Mouse (Mus musculus): ENCODE data around the gene Nfkb2. TPM values are rescaled to one million over a fixed set of nuclear protein-coding genes. Genes with fewer than 3 reads are reported as not detected.

The Nfkb2 gene
- polyA plus RNA-seq (2015; fragmentation: Nextera tagmentation; extraction: Ambion mirVana) = 10.6 TPM in 2 replicates

DNA sequence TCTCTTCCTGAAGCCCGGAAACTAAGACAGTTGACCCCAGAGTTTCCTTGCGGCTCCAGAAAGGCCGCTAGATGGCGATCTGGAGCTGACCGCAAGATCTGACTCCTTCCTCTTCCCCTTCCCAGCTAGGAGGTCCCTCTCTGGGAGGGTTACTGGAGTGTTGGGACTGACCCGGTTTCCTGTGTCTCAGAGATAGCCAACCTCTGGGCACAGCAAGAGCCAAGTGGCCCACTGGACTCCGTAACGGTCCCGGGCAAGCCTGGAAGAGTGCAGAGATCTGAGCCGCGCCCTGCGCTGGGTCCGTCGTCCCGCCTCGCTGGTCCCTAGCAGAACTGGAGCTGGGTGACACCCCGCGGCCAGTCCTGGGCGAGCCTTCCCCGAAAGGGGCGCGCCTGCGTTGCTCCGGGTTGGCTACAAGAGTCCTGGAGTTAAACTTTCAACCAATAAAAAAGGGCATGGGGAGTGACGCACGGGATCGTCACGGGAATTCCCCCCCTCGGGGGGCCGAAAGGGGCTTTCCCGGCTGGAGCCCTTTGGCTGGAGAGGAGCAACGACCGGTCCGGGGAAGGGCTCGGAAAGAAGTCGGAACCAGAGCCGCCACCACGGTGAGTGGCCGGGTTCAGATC lies at the start of gene Nfkb2:
Gene Nfkb2 (plus strand): TSS at position 105 of the 626 bp plus-strand sequence.
- peak; percentile 93 for ATAC-seq (ENCODE audit: insufficient read depth, low FRiP score, low read depth)
- Histone ChIP-seq H3K9me3 (no peaks in the 10 kb centered on the region), H3K27me3 (replicated peaks) (no peaks in the 10 kb centered on the region; the same call in 1 of the 2 replicates), H3K27ac (peak within 1 kb of the TSS; percentile 95), H3K4me2 (peak within 1 kb of the TSS; percentile 85), H3K9ac (peak within 1 kb of the TSS; percentile 54), H3K36me3 (no peaks in the 10 kb centered on the region), H3K4me1 (peaks cover 17% of the 10 kb centered on the region), H3K4me3 (replicated peaks) (peak within 1 kb of the TSS; percentile 67)
- under 1% methylated on average over 39 of the region's 39 CpGs for WGBS

DNA sequence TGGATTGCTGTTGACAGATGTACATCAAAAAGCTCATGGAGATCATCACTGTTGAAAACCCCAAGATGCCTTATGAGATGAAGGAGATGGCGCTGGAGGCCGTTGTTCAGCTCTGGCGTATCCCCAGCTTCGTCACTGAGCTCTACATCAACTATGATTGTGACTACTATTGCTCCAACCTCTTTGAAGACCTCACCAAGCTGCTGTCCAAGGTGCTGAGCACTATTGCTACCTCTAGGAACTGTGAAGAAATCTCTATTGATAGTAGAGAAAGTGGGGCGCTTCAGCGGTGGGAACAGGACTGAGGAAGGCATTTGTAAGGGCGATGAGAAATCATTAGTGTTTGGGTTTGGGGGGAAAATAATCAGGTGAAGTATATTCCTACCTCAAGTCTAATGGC lies 39.4 kb upstream of the Nfkb2 start:
- no peak overlapping the region for H3K9ac ChIP-seq
- no peaks in the 10 kb centered on the region for H3K4me1 ChIP-seq
- no peaks in the 10 kb centered on the region for H3K27me3 ChIP-seq (replicated peaks)
- H3K27ac ChIP-seq = no peak overlapping the region
- ATAC-seq (ENCODE audit: insufficient read depth, low FRiP score, low read depth) = no peak
- peaks cover 60% of the 10 kb centered on the region for H3K36me3 ChIP-seq
- no peaks in the 10 kb centered on the region for H3K9me3 ChIP-seq
- no peak overlapping the region for H3K4me3 ChIP-seq (replicated peaks)
- 89% methylated on average over 7 of the region's 7 CpGs for WGBS
- no peak overlapping the region for H3K4me2 ChIP-seq

DNA sequence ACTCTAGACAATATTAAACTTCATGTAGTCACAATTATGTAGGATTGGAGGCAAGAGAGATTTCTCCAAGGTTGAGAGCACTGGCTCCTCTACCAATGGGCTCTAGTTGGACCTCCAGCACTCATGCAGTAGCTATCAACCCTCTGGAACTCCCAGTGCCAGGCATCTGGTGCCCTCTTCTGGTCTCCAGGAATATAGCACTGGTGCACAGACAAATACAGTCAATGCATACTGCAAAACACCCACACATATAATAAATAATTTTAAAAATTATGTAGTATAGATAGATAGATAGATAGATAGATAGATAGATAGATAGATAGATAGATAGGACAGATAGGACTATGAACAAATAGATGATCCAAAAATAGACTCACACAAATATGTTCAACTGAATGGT lies 28.8 kb upstream of the Nfkb2 start:
- no peak overlapping the region for H3K27ac ChIP-seq
- no peak overlapping the region for H3K4me2 ChIP-seq
- no peak overlapping the region for H3K4me3 ChIP-seq (replicated peaks)
- no peaks in the 10 kb centered on the region for H3K4me1 ChIP-seq
- H3K36me3 ChIP-seq = peaks cover 52% of the 10 kb centered on the region
- H3K9me3 ChIP-seq = no peaks in the 10 kb centered on the region
- H3K9ac ChIP-seq = no peak overlapping the region
- H3K27me3 ChIP-seq (replicated peaks) = no peaks in the 10 kb centered on the region
- ATAC-seq (ENCODE audit: insufficient read depth, low FRiP score, low read depth) = no peak

DNA sequence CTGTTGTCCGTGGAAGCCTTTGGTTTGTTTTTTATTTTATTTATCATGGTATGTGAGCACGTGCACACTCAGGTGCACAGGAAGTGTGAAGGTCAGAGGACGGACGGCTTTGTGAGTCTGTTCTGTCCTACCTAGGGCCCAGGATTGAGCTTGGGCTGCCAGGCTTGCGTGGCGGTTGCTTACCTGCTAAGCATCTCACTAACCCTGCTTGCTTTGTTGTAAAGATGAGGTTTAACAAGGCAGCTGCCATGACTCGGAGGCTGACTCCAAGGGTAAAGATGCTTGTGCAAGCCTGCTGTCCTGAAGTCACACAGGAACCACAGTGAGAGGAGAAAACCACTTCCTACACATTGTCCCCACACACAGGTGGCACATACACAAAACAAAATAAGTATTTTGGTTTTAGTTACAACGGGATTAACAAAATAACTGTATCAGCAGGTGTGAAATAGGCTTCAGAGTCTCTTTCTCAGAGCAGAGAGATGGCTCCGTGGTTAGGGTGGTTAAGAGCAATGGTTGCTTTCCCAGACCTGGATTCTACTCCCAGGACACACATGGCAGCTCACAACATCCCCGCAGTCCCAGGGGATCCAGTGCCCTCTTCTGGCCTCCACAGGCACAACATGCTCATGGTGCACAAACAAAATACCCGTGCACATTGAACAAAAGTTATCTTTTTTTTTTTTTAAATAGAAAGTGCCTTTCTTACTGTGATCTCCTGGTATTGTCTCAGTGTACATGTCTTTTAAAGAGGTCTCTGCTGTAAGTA lies 21.9 kb upstream of the Nfkb2 start:
- 91% methylated on average over 11 of the region's 11 CpGs for WGBS
- ATAC-seq (ENCODE audit: insufficient read depth, low FRiP score, low read depth) = no peak
- no peaks in the 10 kb centered on the region for H3K9me3 ChIP-seq
- H3K9ac ChIP-seq = no peak overlapping the region
- H3K4me2 ChIP-seq = no peak overlapping the region
- H3K4me3 ChIP-seq (replicated peaks) = no peak overlapping the region
- H3K36me3 ChIP-seq = peaks cover 61% of the 10 kb centered on the region
- H3K4me1 ChIP-seq = no peaks in the 10 kb centered on the region
- no peaks in the 10 kb centered on the region for H3K27me3 ChIP-seq (replicated peaks)
- no peak overlapping the region for H3K27ac ChIP-seq

DNA sequence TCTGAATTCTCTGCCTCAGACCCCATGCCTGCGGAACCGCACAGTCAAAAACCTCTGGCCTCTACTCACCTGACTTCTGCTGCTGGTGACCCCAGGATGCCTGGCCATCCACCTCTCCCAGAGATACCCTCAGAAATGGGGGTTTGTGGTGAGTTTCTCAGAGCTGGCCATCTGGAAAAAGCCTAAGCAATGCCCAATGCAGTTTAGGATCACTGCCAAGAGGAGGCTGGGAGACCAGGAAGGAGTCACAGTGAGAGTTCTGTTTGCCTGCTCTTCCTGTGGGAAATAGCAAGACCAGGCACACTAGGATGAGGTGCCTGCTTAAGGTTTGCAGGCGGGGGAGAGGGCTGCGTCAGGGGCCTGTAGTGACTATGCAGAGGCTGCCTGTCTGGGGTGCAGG lies 19.4 kb upstream of the Nfkb2 start:
- no peak for ATAC-seq (ENCODE audit: insufficient read depth, low FRiP score, low read depth)
- H3K36me3 ChIP-seq = peaks cover 53% of the 10 kb centered on the region
- 91% methylated on average over 4 of the region's 4 CpGs for WGBS

DNA sequence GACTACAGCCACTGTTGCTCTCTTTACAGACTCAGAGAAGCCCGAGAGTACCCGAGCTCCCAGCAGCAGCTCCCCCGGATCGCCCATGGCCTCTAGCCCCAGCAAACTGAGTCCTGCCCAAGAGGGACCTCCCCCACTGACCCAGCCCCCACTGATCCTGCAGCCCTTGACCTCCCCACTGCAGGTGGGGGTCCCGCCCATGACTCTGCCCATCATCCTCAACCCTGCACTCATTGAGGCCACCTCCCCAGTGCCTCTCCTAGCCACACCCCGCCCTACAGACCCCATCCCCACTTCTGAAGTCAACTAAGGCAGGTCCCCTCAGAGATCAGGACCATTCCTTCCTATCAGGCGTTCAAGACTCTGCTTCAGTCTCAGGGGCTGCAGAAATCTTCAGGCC lies 18.5 kb upstream of the Nfkb2 start:
- Histone ChIP-seq H3K9me3 (no peaks in the 10 kb centered on the region), H3K4me1 (no peaks in the 10 kb centered on the region), H3K9ac (no peak overlapping the region), H3K27ac (no peak overlapping the region), H3K4me2 (no peak overlapping the region), H3K27me3 (replicated peaks) (no peaks in the 10 kb centered on the region), H3K4me3 (replicated peaks) (no peak overlapping the region), H3K36me3 (peaks cover 47% of the 10 kb centered on the region)
- no peak for ATAC-seq (ENCODE audit: insufficient read depth, low FRiP score, low read depth)
- WGBS = 82% methylated on average over 7 of the region's 7 CpGs

More for the DNA sequence above, 19.4 kb upstream of the Nfkb2 start:
- no peak overlapping the region for H3K4me2 ChIP-seq
- H3K4me1 ChIP-seq = no peaks in the 10 kb centered on the region
- no peak overlapping the region for H3K27ac ChIP-seq
- H3K9me3 ChIP-seq = no peaks in the 10 kb centered on the region
- H3K27me3 ChIP-seq (replicated peaks) = no peaks in the 10 kb centered on the region
- H3K4me3 ChIP-seq (replicated peaks) = no peak overlapping the region
- H3K9ac ChIP-seq = no peak overlapping the region

DNA sequence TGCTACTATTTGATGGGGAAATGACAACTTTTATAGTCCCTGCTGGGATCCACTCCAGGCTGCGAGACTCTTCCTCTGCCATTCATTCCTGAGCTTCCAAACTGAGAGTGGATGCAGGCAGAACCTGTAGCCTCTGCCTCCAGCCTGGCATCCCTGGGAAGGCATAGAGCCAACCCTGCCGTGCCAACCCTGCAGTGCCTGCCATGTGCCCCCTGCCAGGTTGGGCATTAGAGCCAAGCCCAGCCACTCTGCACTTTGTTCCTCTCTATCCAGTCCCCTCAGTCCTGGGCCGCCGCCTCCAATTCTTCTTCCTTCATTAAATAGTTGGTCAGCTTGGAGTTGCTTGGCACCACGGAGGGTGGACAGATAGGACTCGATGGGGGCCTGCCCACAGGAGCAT lies 18.1 kb upstream of the Nfkb2 start:
- no peak overlapping the region for H3K4me2 ChIP-seq
- no peak overlapping the region for H3K27ac ChIP-seq
- WGBS = 92% methylated on average over 6 of the region's 6 CpGs
- no peaks in the 10 kb centered on the region for H3K27me3 ChIP-seq (replicated peaks)
- H3K36me3 ChIP-seq = peaks cover 44% of the 10 kb centered on the region
- H3K9me3 ChIP-seq = no peaks in the 10 kb centered on the region
- no peak overlapping the region for H3K9ac ChIP-seq
- H3K4me1 ChIP-seq = no peaks in the 10 kb centered on the region
- no peak for ATAC-seq (ENCODE audit: insufficient read depth, low FRiP score, low read depth)
- no peak overlapping the region for H3K4me3 ChIP-seq (replicated peaks)

DNA sequence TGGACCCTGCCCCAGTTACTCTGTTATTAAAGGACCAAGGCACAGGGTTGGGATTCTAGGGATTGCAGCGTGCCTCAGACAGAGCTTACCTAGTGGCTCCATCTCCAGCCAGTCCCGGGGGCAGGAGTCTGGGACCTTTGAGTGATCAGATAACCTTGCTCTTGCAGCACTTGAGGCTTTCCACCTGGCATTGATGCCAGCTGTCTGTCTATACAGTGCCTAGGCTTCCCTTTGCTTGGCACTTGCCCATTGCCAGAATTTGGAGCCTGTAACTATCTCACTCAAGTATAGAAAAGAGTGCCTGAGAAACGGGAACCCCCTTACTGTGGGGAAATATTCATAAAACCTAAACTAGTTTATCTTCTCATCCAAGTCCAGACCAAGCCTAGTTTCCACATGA lies 17.2 kb upstream of the Nfkb2 start:
- H3K9ac ChIP-seq = no peak overlapping the region
- H3K4me3 ChIP-seq (replicated peaks) = no peak overlapping the region
- H3K4me1 ChIP-seq = no peaks in the 10 kb centered on the region
- H3K36me3 ChIP-seq = peaks cover 36% of the 10 kb centered on the region
- no peaks in the 10 kb centered on the region for H3K9me3 ChIP-seq
- WGBS = 84% methylated on average over 3 of the region's 3 CpGs
- H3K4me2 ChIP-seq = no peak overlapping the region
- H3K27ac ChIP-seq = no peak overlapping the region
- ATAC-seq (ENCODE audit: insufficient read depth, low FRiP score, low read depth) = no peak
- no peaks in the 10 kb centered on the region for H3K27me3 ChIP-seq (replicated peaks)

DNA sequence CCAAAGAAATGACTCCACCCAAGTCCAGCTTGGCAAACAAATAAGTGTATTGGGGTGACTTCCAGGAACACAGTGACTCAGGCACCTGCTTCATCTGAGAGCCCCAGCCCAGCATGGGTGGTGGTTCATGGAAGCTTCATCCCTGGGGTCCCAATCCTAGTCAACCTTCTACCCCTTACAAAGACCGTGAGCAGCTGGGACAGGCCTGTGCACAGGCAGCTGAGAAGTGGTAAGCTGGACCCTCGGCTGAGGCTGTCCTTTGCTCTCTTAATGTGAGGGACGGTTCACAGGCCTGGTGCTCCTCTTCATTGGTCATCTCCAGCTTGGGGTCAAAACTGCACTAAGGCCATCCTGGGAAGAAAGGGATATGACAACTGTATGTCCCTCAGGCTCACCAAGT lies 16.6 kb upstream of the Nfkb2 start:
- Histone ChIP-seq H3K4me1 (no peaks in the 10 kb centered on the region), H3K4me3 (replicated peaks) (no peak overlapping the region), H3K9me3 (no peaks in the 10 kb centered on the region), H3K27me3 (replicated peaks) (no peaks in the 10 kb centered on the region), H3K4me2 (no peak overlapping the region), H3K9ac (no peak overlapping the region), H3K36me3 (peaks cover 31% of the 10 kb centered on the region), H3K27ac (no peak overlapping the region)
- 89% methylated on average over 3 of the region's 3 CpGs for WGBS
- ATAC-seq (ENCODE audit: insufficient read depth, low FRiP score, low read depth) = no peak

DNA sequence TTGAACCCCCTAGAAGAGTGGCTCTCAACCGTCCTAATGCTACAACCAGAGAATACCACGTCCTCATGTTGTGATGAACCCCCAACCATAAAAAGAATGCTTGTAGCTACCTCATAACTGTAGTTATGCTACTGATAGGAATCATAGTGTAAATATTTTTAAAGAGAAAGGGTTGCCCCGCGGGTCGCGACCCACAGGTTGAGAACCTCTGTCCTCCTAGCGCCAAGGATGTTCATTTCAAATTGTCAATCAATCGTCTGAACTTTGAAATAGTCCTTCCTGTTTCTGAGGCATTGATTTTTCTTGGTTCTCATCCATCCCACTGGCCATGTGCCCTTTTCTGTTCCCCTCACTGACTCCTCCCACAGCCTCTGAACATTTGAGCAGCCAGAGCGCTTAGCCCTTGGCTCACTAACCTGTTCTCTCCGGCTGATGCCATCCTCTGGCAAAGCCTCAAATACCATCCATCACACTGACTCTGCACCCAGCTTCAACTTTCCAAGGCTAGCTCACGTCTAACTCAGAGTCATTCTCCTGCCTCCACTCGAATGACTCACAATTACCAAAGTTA lies 13.5 kb upstream of the Nfkb2 start:
- no peaks in the 10 kb centered on the region for H3K9me3 ChIP-seq
- H3K9ac ChIP-seq = no peak overlapping the region
- 59% methylated on average over 12 of the region's 12 CpGs for WGBS
- 0 out of 2 replicates have a peak, but pooled peaks cover 5% of the 10 kb centered on the region for H3K36me3 ChIP-seq
- no peak overlapping the region for H3K4me2 ChIP-seq
- H3K27me3 ChIP-seq (replicated peaks) = no peaks in the 10 kb centered on the region
- H3K4me3 ChIP-seq (replicated peaks) = no peak overlapping the region
- H3K27ac ChIP-seq = no peak overlapping the region
- no peaks in the 10 kb centered on the region for H3K4me1 ChIP-seq
- ATAC-seq (ENCODE audit: insufficient read depth, low FRiP score, low read depth) = no peak

DNA sequence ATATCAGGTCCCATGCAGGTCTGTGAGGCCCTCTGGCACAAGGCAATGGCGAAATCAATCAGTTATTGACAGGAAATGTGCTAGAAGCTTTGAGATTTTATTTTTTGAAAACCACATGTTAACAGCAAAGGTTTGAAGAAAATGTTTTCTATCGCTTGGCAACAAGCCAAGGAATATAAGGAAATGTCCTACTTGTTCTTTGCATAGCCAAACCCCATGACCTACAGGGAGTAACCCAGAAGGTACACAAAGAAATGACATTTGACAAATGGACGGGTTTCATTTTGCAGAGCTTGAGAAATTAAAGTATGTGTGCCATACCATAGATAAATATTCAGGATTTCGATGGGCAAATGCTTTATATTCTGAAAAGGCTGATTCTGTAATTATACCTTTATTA lies 7.2 kb upstream of the Nfkb2 start:
- Histone ChIP-seq H3K4me3 (replicated peaks) (no peak overlapping the region), H3K9me3 (no peaks in the 10 kb centered on the region), H3K9ac (no peak overlapping the region), H3K27ac (no peak overlapping the region), H3K4me2 (no peak overlapping the region), H3K36me3 (no peaks in the 10 kb centered on the region), H3K27me3 (replicated peaks) (no peaks in the 10 kb centered on the region), H3K4me1 (no peaks in the 10 kb centered on the region)
- peak; percentile 22; the same call in 1 of the 2 replicates for ATAC-seq (ENCODE audit: insufficient read depth, low FRiP score, low read depth)
- 46% methylated on average over 4 of the region's 4 CpGs for WGBS

DNA sequence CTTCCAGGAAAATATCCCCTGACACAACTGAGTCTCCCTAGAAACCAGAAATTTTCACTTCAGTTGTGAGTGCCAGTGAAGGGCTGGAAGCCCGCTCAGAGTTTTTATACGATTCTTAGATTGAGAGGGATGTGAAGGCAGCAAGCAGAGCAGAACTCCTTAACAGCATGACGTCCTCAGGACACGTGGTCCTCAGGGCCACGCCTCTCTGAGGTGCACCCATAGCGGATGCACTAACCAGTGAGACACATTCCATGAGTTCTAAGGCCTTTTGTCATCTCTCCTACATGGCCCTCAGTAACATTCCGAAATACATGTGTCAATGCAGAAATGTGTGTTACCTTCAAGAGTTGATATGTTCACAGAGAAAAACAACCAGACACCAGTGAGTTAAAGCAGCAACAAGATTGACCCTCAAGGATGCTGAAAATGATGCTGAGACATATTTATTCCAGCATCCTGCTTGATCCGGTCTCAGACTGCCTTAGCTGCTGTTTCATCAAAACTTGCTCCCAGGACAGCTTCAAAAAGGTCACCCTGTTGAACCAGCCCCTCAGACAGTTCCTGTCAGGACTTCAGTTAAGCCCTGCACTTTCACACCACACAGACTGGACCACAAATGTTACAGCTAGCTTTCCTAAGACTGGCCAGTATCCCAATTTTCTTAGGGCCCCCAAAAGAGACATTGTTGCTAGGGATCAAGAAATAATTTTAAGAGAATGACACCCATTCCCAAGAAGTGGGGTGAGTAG lies 3.6 kb upstream of the Nfkb2 start:
- Histone ChIP-seq H3K36me3 (no peaks in the 10 kb centered on the region), H3K9me3 (no peaks in the 10 kb centered on the region), H3K27me3 (replicated peaks) (no peaks in the 10 kb centered on the region), H3K4me2 (no peak overlapping the region), H3K27ac (no peak overlapping the region), H3K9ac (no peak overlapping the region), H3K4me3 (replicated peaks) (no peak overlapping the region), H3K4me1 (peaks cover 6% of the 10 kb centered on the region; the same call in 1 of the 2 replicates)
- no peak for ATAC-seq (ENCODE audit: insufficient read depth, low FRiP score, low read depth)
- WGBS = 44% methylated on average over 8 of the region's 8 CpGs
